Mouse (Mus musculus) left cerebral cortex, adult 8-10 months (tissue): Measurements from ENCODE around the gene Syt1. TPM values are rescaled to one million over a fixed set of nuclear protein-coding genes. Genes with fewer than 3 reads are reported as not detected.

Experiments used
- DNase-seq, 2 experiments: peaks; one replicate each; pipeline ENCODE4 v3.0.0; 2022; ENCODE audit warnings: low spot score in 2 of 2
- total RNA-seq, 4 experiments: library from RNA; stranded (reverse); gene quantifications; 2 replicates each; pipeline ENCODE4 v1.2.4; 2022

Gene Syt1
- total RNA-seq, 4 experiments from 2014 or later, result 1,019 to 1,236 (median 1,126) TPM

- no peak for DNase-seq
Measured at GRCm38 (mm10) chr10:108580786-108581420, 429.9 kb downstream of the Syt1 start.

GRCm38 (mm10) chr10:108579396-108579795 is 431.4 kb downstream of the Syt1 start:
- DNase-seq, result no peak

GRCm38 (mm10) chr10:108577611-108578010 is 433.2 kb downstream of the Syt1 start:
- DNase-seq, result no peak

- DNase-seq, result no peak
Measured at GRCm38 (mm10) chr10:108572764-108573163, 438.0 kb downstream of the Syt1 start.

GRCm38 (mm10) chr10:108571104-108571503 is 439.7 kb downstream of the Syt1 start:
- no peak for DNase-seq

GRCm38 (mm10) chr10:108569568-108570139 is 441.1 kb downstream of the Syt1 start:
- DNase-seq, result no peak

GRCm38 (mm10) chr10:108568925-108569324 is 441.9 kb downstream of the Syt1 start:
- DNase-seq, result no peak

- no peak for DNase-seq
Measured at GRCm38 (mm10) chr10:108568136-108568535, 442.6 kb downstream of the Syt1 start.

- DNase-seq, result no peak
Measured at GRCm38 (mm10) chr10:108567456-108567855, 443.3 kb downstream of the Syt1 start.

- no peak for DNase-seq
Measured at GRCm38 (mm10) chr10:108559607-108559908, 451.2 kb downstream of the Syt1 start.

GRCm38 (mm10) chr10:108558812-108559606 is 451.8 kb downstream of the Syt1 start:
- no peak for DNase-seq

- no peak for DNase-seq
Measured at GRCm38 (mm10) chr10:108552544-108552943, 458.2 kb downstream of the Syt1 start.

- no peak for DNase-seq
Measured at GRCm38 (mm10) chr10:108545715-108546114, 465.1 kb downstream of the Syt1 start.

- DNase-seq, result no peak
Measured at GRCm38 (mm10) chr10:108541555-108541954, 469.2 kb downstream of the Syt1 start.

GRCm38 (mm10) chr10:108538546-108538945 is 472.2 kb downstream of the Syt1 start:
- DNase-seq, result no peak

GRCm38 (mm10) chr10:108537641-108538040 is 473.1 kb downstream of the Syt1 start:
- DNase-seq, result no peak

- no peak for DNase-seq
Measured at GRCm38 (mm10) chr10:108535922-108536321, 474.9 kb downstream of the Syt1 start.

GRCm38 (mm10) chr10:108534112-108534511 is 476.7 kb downstream of the Syt1 start:
- DNase-seq, result no peak

GRCm38 (mm10) chr10:108532916-108533315 is 477.9 kb downstream of the Syt1 start:
- DNase-seq, result no peak

GRCm38 (mm10) chr10:108532283-108532682 is 478.5 kb downstream of the Syt1 start:
- DNase-seq, result no peak

GRCm38 (mm10) chr10:108531641-108532040 is 479.1 kb downstream of the Syt1 start:
- DNase-seq, result no peak

- no peak for DNase-seq
Measured at GRCm38 (mm10) chr10:108531111-108531510, 479.7 kb downstream of the Syt1 start.

- no peak for DNase-seq
Measured at GRCm38 (mm10) chr10:108528338-108528737, 482.4 kb downstream of the Syt1 start.
